Mouse (Mus musculus): ENCODE measurements at regions not wholly inside any gene's neighbourhood (a gene's known extent, or its start where the extent isn't known, plus 50 kb on each side); places are given as distances from the start of the nearest gene placed in this dataset.

- no peak for DNase-seq (ENCODE audit: low spot score in 2 of 2)
Measured at GRCm38 (mm10) chr10:29921658-29922057, 278.7 kb downstream of the Cenpw start.

GRCm38 (mm10) chr10:29897780-29898363 is 302.5 kb downstream of the Cenpw start:
- DNase-seq (ENCODE audit: low spot score in 2 of 2): peak in 1 of 2 experiments; percentile 13

- no peak for DNase-seq (ENCODE audit: low spot score in 2 of 2)
Measured at GRCm38 (mm10) chr10:29864566-29864965, 328.9 kb upstream of the Rspo3 start.

- no peak for DNase-seq (ENCODE audit: low spot score in 2 of 2)
Measured at GRCm38 (mm10) chr10:29855749-29856313, 320.2 kb upstream of the Rspo3 start.

GRCm38 (mm10) chr10:29852516-29852915 is 316.8 kb upstream of the Rspo3 start:
- DNase-seq (ENCODE audit: low spot score in 2 of 2): no peak

- no peak for DNase-seq (ENCODE audit: low spot score in 2 of 2)
Measured at GRCm38 (mm10) chr10:29824939-29825658, 289.4 kb upstream of the Rspo3 start.

- no peak for DNase-seq (ENCODE audit: low spot score in 2 of 2)
Measured at GRCm38 (mm10) chr10:29824413-29824812, 288.7 kb upstream of the Rspo3 start.

- DNase-seq (ENCODE audit: low spot score in 2 of 2): no peak
Measured at GRCm38 (mm10) chr10:29823177-29823576, 287.5 kb upstream of the Rspo3 start.

- peak; percentile 30 to 50 for DNase-seq (ENCODE audit: low spot score in 2 of 2)
Measured at GRCm38 (mm10) chr10:29803915-29804545, 268.4 kb upstream of the Rspo3 start.

- DNase-seq (ENCODE audit: low spot score in 2 of 2): no peak
Measured at GRCm38 (mm10) chr10:29802637-29803036, 267.0 kb upstream of the Rspo3 start.

- no peak for DNase-seq (ENCODE audit: low spot score in 2 of 2)
Measured at GRCm38 (mm10) chr10:29794663-29795062, 259.0 kb upstream of the Rspo3 start.

- no peak for DNase-seq (ENCODE audit: low spot score in 2 of 2)
Measured at GRCm38 (mm10) chr10:29786220-29786810, 250.6 kb upstream of the Rspo3 start.

GRCm38 (mm10) chr10:29736677-29737076 is 201.0 kb upstream of the Rspo3 start:
- DNase-seq (ENCODE audit: low spot score in 2 of 2): no peak

- DNase-seq (ENCODE audit: low spot score in 2 of 2): no peak
Measured at GRCm38 (mm10) chr10:29725319-29725718, 189.7 kb upstream of the Rspo3 start.

- no peak for DNase-seq (ENCODE audit: low spot score in 2 of 2)
Measured at GRCm38 (mm10) chr10:29710967-29711366, 175.3 kb upstream of the Rspo3 start.

- DNase-seq (ENCODE audit: low spot score in 2 of 2): no peak
Measured at GRCm38 (mm10) chr10:29708653-29709052, 173.0 kb upstream of the Rspo3 start.

- DNase-seq (ENCODE audit: low spot score in 2 of 2): no peak
Measured at GRCm38 (mm10) chr10:29693009-29693935, 157.6 kb upstream of the Rspo3 start.

GRCm38 (mm10) chr10:29689529-29689928 is 153.9 kb upstream of the Rspo3 start:
- no peak for DNase-seq (ENCODE audit: low spot score in 2 of 2)

GRCm38 (mm10) chr10:29686982-29687381 is 151.3 kb upstream of the Rspo3 start:
- DNase-seq (ENCODE audit: low spot score in 2 of 2): no peak

GRCm38 (mm10) chr10:29674377-29674776 is 138.7 kb upstream of the Rspo3 start:
- no peak for DNase-seq (ENCODE audit: low spot score in 2 of 2)

- DNase-seq (ENCODE audit: low spot score in 2 of 2): no peak
Measured at GRCm38 (mm10) chr10:29661752-29662151, 126.1 kb upstream of the Rspo3 start.
